In the genomic region with DNA sequence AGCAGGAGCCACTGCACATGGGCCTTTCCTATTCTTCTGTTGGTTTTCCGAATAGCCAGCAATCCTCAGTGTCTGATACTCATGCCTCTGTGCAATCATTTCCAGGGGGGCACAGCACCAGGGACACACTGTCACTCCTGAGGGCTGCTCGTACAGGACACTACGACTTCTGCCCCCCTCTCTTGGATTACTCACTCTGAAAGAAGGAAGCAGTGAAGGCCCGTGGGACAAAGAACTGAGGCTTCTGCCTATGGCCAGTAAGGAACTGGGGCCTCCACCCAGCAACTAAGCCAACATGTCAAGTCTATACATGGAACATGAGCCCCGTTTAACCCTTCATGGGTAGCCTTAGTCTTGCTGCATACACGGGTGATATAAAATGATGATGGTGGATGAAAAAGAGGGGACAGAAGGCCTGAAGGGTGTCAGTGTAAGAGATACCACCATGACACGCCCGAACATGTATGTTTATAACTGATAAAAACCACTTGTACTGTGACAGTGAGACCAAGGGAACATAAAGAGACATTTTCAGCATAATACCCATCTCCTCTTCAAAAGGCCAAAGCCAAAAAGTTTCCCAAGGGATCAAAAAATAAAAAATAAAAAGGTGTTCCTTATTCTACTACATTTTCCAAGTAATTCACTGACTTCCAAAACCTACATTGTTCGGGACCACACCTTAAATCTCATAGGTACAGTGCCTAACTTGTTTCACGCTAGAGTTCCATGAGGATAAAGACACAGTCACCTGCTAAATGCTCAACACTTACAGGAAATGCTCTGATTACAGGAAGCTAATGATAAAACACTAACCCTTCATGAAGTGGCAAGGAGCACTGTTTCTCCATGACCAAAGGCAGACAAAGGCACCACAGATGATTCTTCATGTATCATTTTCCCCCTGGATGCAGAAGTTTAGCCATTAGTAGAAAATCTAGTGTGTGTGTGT, we compare ENCODE assay signal across 24 mouse cellular contexts.
DNase-seq lines count a peak whose midpoint lies in the region; ATAC-seq and TF ChIP-seq lines count a peak whose summit lies in the region.
"Had no signal": no experiment of that assay in that cellular context is flagged by ENCODE, and none has a peak within 500 bp of the region (broad histone marks: within the 10 kb centered on the region; RNA-seq: fewer than 3 reads in every experiment).

No protein-coding gene starts in this region.

- H3K36me3 ChIP-seq in CH12.LX (replicated peaks in 1 of 2; ENCODE audit: control insufficient read depth in 1 of 2, insufficient read depth in 1 of 2, low read length in 1 of 2), result no peaks in the 10 kb centered on the region
- no peaks in the 10 kb centered on the region for H3K36me3 ChIP-seq in liver, embryonic 16.5 days (ENCODE audit: control insufficient read depth, insufficient read depth)
- no peaks in the 10 kb centered on the region for H3K36me3 ChIP-seq in neural tube, embryonic 15.5 days
- H3K36me3 ChIP-seq: embryonic facial prominence, embryonic 10.5 days; midbrain, embryonic 10.5 days had no signal

- no peak overlapping the region for H3K9ac ChIP-seq in CH12.LX (ENCODE audit: insufficient read depth, low read depth)
- no peak overlapping the region for H3K9ac ChIP-seq in liver, embryonic 16.5 days (ENCODE audit: low read depth, low read length)
- no peak overlapping the region for H3K9ac ChIP-seq in neural tube, embryonic 15.5 days (replicated peaks)

- H3K79me2 ChIP-seq in CH12.LX (replicated peaks; ENCODE audit: control insufficient read depth, extremely low read depth, insufficient read depth, poor library complexity, severe bottlenecking), result no peaks in the 10 kb centered on the region

- no peak overlapping the region for H3K4me2 ChIP-seq in CH12.LX (ENCODE audit: insufficient read depth, low read depth, poor library complexity, severe bottlenecking)
- H3K4me2 ChIP-seq in liver, embryonic 16.5 days (ENCODE audit: low read depth, low read length), result 0 out of 2 replicates have a peak overlapping the region, but pooled peaks have one; percentile 0
- H3K4me2 ChIP-seq in neural tube, embryonic 15.5 days, result no peak overlapping the region
- H3K4me2 ChIP-seq: heart, embryonic 11.5 days had no signal

- TF ChIP-seq CTCF in CH12.LX (conservative IDR thresholded peaks at IDR 0.05 in 1 of 2, IDR thresholded peaks at IDR 0.05 in 1 of 2; ENCODE audit: low read depth in 2 of 2, low read length in 2 of 2), result no peak

- H3K27ac ChIP-seq in CH12.LX (ENCODE audit: insufficient read depth, low read depth), result no peak overlapping the region
- H3K27ac ChIP-seq in liver, embryonic 16.5 days (ENCODE audit: low read length), result no peak overlapping the region; the same call in 1 of the 2 replicates
- no peak overlapping the region for H3K27ac ChIP-seq in neural tube, embryonic 15.5 days (replicated peaks)
- H3K27ac ChIP-seq: embryonic facial prominence, embryonic 10.5 days; layer of hippocampus, adult 2 months; midbrain, embryonic 10.5 days; stomach, postnatal 0 days had no signal

- in situ Hi-C loops in CH12.LX (cut with MboI; ENCODE audit: low pct_ligation_motif_present, low pct_unique_long_range_greater_than_20kb, low sequenced_read_pairs), result no loop called here

- H3K27me3 ChIP-seq in CH12.LX (replicated peaks), result no peaks in the 10 kb centered on the region
- no peaks in the 10 kb centered on the region for H3K27me3 ChIP-seq in liver, embryonic 16.5 days (ENCODE audit: control insufficient read depth, insufficient read depth, low read depth, low read length)
- no peaks in the 10 kb centered on the region for H3K27me3 ChIP-seq in neural tube, embryonic 15.5 days (replicated peaks)

- peaks cover 5 to 16% of the 10 kb centered on the region in 2 experiments; a peak in 3 of 4 replicates for H3K4me1 ChIP-seq in CH12.LX (ENCODE audit: control insufficient read depth in 1 of 2, insufficient read depth in 2 of 2)
- H3K4me1 ChIP-seq in liver, embryonic 16.5 days (ENCODE audit: control insufficient read depth, low read depth, low read length), result peaks cover 3% of the 10 kb centered on the region
- H3K4me1 ChIP-seq in neural tube, embryonic 15.5 days, result peaks cover 14% of the 10 kb centered on the region
- H3K4me1 ChIP-seq: midbrain, embryonic 10.5 days had no signal

- no peaks in the 10 kb centered on the region for H3K9me3 ChIP-seq in CH12.LX (replicated peaks; ENCODE audit: low read length)
- no peaks in the 10 kb centered on the region for H3K9me3 ChIP-seq in liver, embryonic 16.5 days (replicated peaks; ENCODE audit: control insufficient read depth, low read length)
- H3K9me3 ChIP-seq in neural tube, embryonic 15.5 days (replicated peaks), result no peaks in the 10 kb centered on the region
- H3K9me3 ChIP-seq: embryonic facial prominence, embryonic 10.5 days; midbrain, embryonic 10.5 days had no signal

- TF ChIP-seq POLR2A in CH12.LX (IDR thresholded peaks at IDR 0.05; ENCODE audit: low read depth, low read length), result no peak

- H3K4me3 ChIP-seq in CH12.LX (replicated peaks in 1 of 3; ENCODE audit: low read depth in 2 of 3, low read length in 2 of 3, poor library complexity in 1 of 3), result no peak overlapping the region
- H3K4me3 ChIP-seq in liver, embryonic 16.5 days (ENCODE audit: low read depth, low read length), result no peak overlapping the region
- no peak overlapping the region for H3K4me3 ChIP-seq in neural tube, embryonic 15.5 days (replicated peaks)
- H3K4me3 ChIP-seq: embryonic facial prominence, embryonic 10.5 days; layer of hippocampus, adult 2 months; midbrain, embryonic 10.5 days had no signal

- DNase-seq in CH12.LX (ENCODE audit: extremely low read depth) (peak; percentile 33), liver (peak; percentile 19)
- DNase-seq in c-Kit-positive CD71-positive TER-119-negative erythroid progenitor cells, embryonic 14.5 days (ENCODE audit: low read depth), result peak; percentile 4
- DNase-seq in testis, postnatal 10 days (ENCODE audit: low spot score), result no peak
- DNase-seq in neural tube, embryonic 10.5 days (ENCODE audit: extremely low spot score, low spot score), result no peak
- DNase-seq: adrenal gland, adult 8-10 months; cerebellum, adult 18-20 months; cerebellum, postnatal 36 days; gastrocnemius, postnatal 36 days; heart, postnatal 10 days; kidney, adult 18-20 months; kidney, postnatal 10 days; lung, postnatal 10 days; right cerebral cortex, adult 18-20 months; thymus, postnatal 14 days had no signal

- no peak for TF ChIP-seq RAD21 in CH12.LX (IDR thresholded peaks at IDR 0.05; ENCODE audit: low read depth, low read length)

- TF ChIP-seq EP300 in CH12.LX (IDR thresholded peaks at IDR 0.05; ENCODE audit: low read length), result no peak

- peak; percentile 87 for ATAC-seq in liver, embryonic 16.5 days (ENCODE audit: low read depth)
- ATAC-seq in neural tube, embryonic 15.5 days (ENCODE audit: low FRiP score), result no peak
- ATAC-seq: forebrain, embryonic 14.5 days; Patski had no signal

- 47% methylated on average over 10 of the region's 10 CpGs for whole genome bisulfite sequencing in liver, embryonic 16.5 days (ENCODE audit: insufficient replicate concordance)
- 89% methylated on average over 10 of the region's 10 CpGs for WGBS in neural tube, embryonic 15.5 days

- dilution Hi-C loops in CH12.LX (cut with MboI; ENCODE audit: extremely low pct_ligation_motif_present, extremely low pct_unique_long_range_greater_than_20kb, low sequenced_read_pairs), result no loop called here

TF ChIP-seq in CH12.LX, 34 proteins besides CTCF, POLR2A, EP300 and RAD21:
- TF ChIP-seq JUN (IDR thresholded peaks at IDR 0.05; ENCODE audit: insufficient read depth, low read depth, low read length) (no peak), CHD1 (IDR thresholded peaks at IDR 0.05; ENCODE audit: low read depth, low read length) (no peak), MYC (IDR thresholded peaks at IDR 0.05; ENCODE audit: low read depth, low read length) (no peak), E2F4 (IDR thresholded peaks at IDR 0.05; ENCODE audit: insufficient replicate concordance, low read depth, low read length) (no peak), MXI1 (IDR thresholded peaks at IDR 0.05; ENCODE audit: low read depth, low read length) (no peak), NELFE (IDR thresholded peaks at IDR 0.05; ENCODE audit: low read depth, low read length) (no peak), NRF1 (IDR thresholded peaks at IDR 0.05; ENCODE audit: low read depth, low read length) (no peak)

Comparison
In these comparisons a context has a peak if more than half of its experiments do, and no peak if none do; other contexts are left out.
1. DNase-seq: peak in CH12.LX (single experiment), c-Kit-positive CD71-positive TER-119-negative erythroid progenitor cells, embryonic 14.5 days (single experiment) and liver (single experiment); none in testis, postnatal 10 days (single experiment) and neural tube, embryonic 10.5 days (single experiment).